Mouse (Mus musculus) brain, embryonic 14.5 days (tissue): ENCODE measurements around the gene Grb2. TPM values are rescaled to one million over a fixed set of nuclear protein-coding genes. Genes with fewer than 3 reads are reported as not detected.

Source experiments
- DNase-seq: peaks from one replicate; pipeline ENCODE4 v3.0.0-alpha.2; 2011; ENCODE audit warnings: low read depth
- CTCF ChIP-seq: fragments of 200-500 bp; IDR thresholded peaks from 2 replicates; pipeline ENCODE4 v1.5.1; 2012; ENCODE audit warnings: inconsistent platforms, mild to moderate bottlenecking, moderate library complexity, borderline replicate concordance; ENCODE audit not compliant: insufficient read depth, insufficient read length; ENCODE audit errors: extremely low read depth
- POLR2A ChIP-seq: fragments of 200-500 bp; IDR thresholded peaks from 2 replicates; pipeline ENCODE4 v1.6.1; 2012; ENCODE audit warnings: mild to moderate bottlenecking, inconsistent platforms, borderline replicate concordance; ENCODE audit not compliant: poor library complexity, insufficient read depth, insufficient read length, severe bottlenecking; ENCODE audit errors: extremely low read depth
- polyA plus RNA-seq: library from polyadenylated mRNA; depleted of rRNA; stranded (reverse); fragments of >200 nt; gene quantifications from 2 replicates; pipeline ENCODE4 v1.2.3, GENCODE M21; 2012

Grb2 gene
- polyA plus RNA-seq, 1 experiment = 127 TPM

GRCm38 (mm10) chr11:115697091-115697490 is 11.3 kb downstream of the Grb2 start:
- TF ChIP-seq CTCF (no peak), POLR2A (no peak)
- no peak for DNase-seq

DNA sequence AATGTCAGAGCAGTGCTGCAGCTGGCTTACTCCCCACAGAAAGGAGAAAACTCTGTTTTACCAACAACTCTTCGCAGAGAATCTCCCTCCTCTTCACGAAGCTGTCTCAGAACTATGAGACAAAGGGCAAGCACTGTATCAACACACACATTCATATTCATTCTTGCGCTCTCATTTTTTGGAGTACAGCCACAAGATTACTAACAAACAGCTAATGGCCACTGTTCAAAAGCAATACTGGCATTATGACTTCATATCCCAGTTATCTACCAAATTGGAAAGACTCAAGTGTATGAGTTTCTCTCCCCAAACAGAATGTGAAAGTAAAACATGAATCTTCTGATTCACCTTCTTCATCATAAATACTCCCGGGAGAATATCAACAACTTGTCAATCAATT is 11.9 kb downstream of the Grb2 start:
- DNase-seq = no peak
- no peak for TF ChIP-seq POLR2A
- TF ChIP-seq CTCF = no peak

- DNase-seq = no peak
- TF ChIP-seq CTCF = no peak
- no peak for TF ChIP-seq POLR2A
Measured at GRCm38 (mm10) chr11:115693979-115694578, 14.3 kb downstream of the Grb2 start.

DNA sequence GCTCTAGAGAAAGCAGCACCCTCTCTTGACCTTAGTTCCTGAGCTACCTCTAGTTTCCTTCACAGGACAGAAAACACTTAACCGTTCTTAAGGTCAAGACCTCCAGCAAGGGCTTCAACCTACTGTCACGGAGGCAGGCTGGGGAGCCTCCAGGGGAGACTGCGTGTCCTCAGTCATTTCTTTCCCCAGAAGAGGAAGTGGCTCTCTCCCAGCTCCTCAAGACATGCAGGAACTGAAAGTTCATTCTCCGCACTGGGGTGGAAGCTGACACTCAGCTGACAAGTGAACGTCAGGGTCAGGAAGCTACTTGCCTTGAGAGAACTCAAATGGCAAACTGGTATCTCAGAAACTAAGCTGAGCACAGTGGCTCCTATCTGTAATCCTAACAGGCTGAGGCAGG is 15.6 kb downstream of the Grb2 start:
- TF ChIP-seq POLR2A = no peak
- TF ChIP-seq CTCF = no peak
- DNase-seq = no peak

DNA sequence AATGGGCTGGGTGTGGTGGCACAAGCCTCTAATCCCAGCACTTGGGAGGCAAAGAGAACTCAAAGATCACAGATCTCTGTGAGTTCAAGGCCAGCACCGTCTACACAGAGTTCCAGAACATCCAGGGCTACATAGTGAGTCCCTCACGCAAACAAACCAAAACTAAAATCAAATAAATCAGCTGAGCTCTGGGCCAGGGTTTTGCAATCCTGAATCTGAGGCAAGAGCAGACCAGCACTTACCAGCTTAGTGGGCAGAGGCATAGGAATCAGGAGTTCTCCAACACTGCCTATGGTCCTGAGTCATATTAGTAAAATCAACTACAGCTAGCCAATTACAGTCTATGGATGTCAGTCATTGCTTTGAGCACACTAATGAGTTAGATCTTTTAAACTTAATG is 16.4 kb downstream of the Grb2 start:
- TF ChIP-seq POLR2A (no peak), CTCF (no peak)
- no peak for DNase-seq

- TF ChIP-seq POLR2A (no peak), CTCF (no peak)
- no peak for DNase-seq
Measured at GRCm38 (mm10) chr11:115691511-115691910, 16.9 kb downstream of the Grb2 start.

DNA sequence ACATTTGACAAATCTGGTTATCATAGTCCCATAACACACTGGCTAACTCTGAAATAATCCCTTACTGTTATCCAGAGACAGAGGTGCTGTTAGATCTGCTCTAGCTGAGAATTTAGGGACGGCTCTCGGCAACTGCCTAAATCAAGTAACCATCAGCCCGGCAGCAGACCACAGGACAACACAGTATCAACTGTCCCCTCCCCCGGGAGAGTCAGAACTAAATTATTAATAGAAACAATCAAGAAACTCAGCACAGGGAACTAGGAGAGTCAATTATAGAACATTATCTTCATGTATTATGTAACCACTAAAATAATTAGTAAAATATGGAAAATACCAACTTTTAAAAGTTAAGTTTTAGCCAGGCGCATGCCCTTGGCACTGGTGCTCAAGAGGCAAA is 17.4 kb downstream of the Grb2 start:
- TF ChIP-seq POLR2A = no peak
- TF ChIP-seq CTCF = no peak

GRCm38 (mm10) chr11:115690356-115690755 is 18.0 kb downstream of the Grb2 start:
- no peak for DNase-seq
- TF ChIP-seq CTCF (no peak), POLR2A (no peak)

More for the DNA sequence above, 17.4 kb downstream of the Grb2 start:
- DNase-seq = no peak

- TF ChIP-seq POLR2A = no peak
- no peak for TF ChIP-seq CTCF
Measured at GRCm38 (mm10) chr11:115689137-115689915, 19.1 kb downstream of the Grb2 start.

GRCm38 (mm10) chr11:115686369-115686768 is 22.0 kb downstream of the Grb2 start:
- no peak for TF ChIP-seq CTCF
- TF ChIP-seq POLR2A = no peak
- DNase-seq = no peak

More at GRCm38 (mm10) chr11:115689137-115689915, 19.1 kb downstream of the Grb2 start:
- no peak for DNase-seq

DNA sequence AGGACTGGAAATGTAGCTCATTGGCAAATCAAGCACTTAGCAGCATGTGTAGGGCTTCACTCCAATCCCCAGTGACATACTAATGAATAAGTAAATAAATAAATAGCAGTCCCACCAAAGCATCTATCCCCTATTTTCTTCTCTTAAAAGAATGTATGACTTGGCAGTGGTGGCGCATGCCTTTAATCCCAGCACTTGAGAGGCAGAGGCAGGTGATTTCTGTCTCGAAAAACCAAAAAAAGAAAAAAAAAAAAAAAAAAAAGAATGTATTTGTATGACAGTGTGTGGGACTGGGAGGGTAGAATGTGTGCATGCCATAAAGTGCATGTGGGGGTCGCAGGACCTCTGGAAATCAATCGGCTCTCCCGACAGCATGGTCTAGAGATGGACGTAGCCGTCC is 22.4 kb downstream of the Grb2 start:
- TF ChIP-seq CTCF (no peak), POLR2A (no peak)
- DNase-seq = no peak

DNA sequence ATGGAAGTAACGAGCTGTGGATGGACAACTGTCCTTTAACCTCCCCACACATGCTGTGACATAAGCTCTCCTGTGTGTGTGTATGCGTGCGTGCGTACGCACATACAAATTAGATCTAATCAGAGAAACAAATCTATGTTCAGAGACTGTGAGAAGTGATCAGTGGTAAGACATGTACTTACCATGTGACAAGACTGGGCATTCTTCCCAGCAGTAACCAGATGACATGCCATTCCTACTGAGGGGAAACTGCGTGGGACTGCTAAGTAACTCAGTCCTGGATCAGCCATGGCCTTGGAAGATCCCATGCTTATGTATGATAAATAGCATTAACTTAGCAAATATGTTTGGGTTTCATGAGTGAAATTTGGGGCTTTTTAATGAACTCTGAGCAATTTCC is 23.5 kb downstream of the Grb2 start:
- DNase-seq = peak; percentile 78
- TF ChIP-seq CTCF (no peak), POLR2A (no peak)
